Comparison of ENCODE assay signal across 8 mouse cellular contexts in genomic region chr1:189028267-189028666, GRCm38 (mm10). TPM values are rescaled to one million over a fixed set of nuclear protein-coding genes. Genes with fewer than 3 reads are reported as not detected.
A peak's percentile ranks its signal among the peaks of the same experiment; 100 is the strongest.
DNase-seq lines count a peak whose midpoint lies in the region; ATAC-seq and TF ChIP-seq lines count a peak whose summit lies in the region.

No protein-coding gene starts in this region.

- no peaks in the 10 kb centered on the region for H3K36me3 ChIP-seq in intestine, embryonic 14.5 days (ENCODE audit: control insufficient read depth, insufficient read depth, low read length)
- H3K36me3 ChIP-seq in intestine, embryonic 15.5 days: no peaks in the 10 kb centered on the region
- H3K36me3 ChIP-seq in neural tube, embryonic 15.5 days: no peaks in the 10 kb centered on the region

- ATAC-seq in intestine, embryonic 14.5 days (replicated peaks; ENCODE audit: low FRiP score, low TSS enrichment, low read depth): no peak
- no peak for ATAC-seq in intestine, embryonic 15.5 days
- ATAC-seq in neural tube, embryonic 15.5 days (ENCODE audit: low FRiP score): no peak
- no peak for ATAC-seq in megakaryocyte, adult 5-6 weeks (ENCODE audit: poor library complexity, severe bottlenecking)

- H3K9ac ChIP-seq in intestine, embryonic 14.5 days (ENCODE audit: low read length): no peak overlapping the region
- no peak overlapping the region for H3K9ac ChIP-seq in intestine, embryonic 15.5 days
- H3K9ac ChIP-seq in neural tube, embryonic 15.5 days (replicated peaks): no peak overlapping the region

- no peaks in the 10 kb centered on the region for H3K9me3 ChIP-seq in intestine, embryonic 14.5 days (ENCODE audit: control insufficient read depth, low read length)
- H3K9me3 ChIP-seq in intestine, embryonic 15.5 days: no peaks in the 10 kb centered on the region
- no peaks in the 10 kb centered on the region for H3K9me3 ChIP-seq in neural tube, embryonic 15.5 days (replicated peaks)

- H3K27me3 ChIP-seq in intestine, embryonic 14.5 days (replicated peaks; ENCODE audit: control insufficient read depth, insufficient read depth, low read length): no peaks in the 10 kb centered on the region
- H3K27me3 ChIP-seq in intestine, embryonic 15.5 days (replicated peaks): no peaks in the 10 kb centered on the region
- no peaks in the 10 kb centered on the region; the same call in 1 of the 2 replicates for H3K27me3 ChIP-seq in neural tube, embryonic 15.5 days (replicated peaks)

- no peaks in the 10 kb centered on the region for H3K4me1 ChIP-seq in intestine, embryonic 14.5 days (replicated peaks; ENCODE audit: control insufficient read depth, insufficient read depth, low read length)
- H3K4me1 ChIP-seq in intestine, embryonic 15.5 days (replicated peaks): no peaks in the 10 kb centered on the region
- no peaks in the 10 kb centered on the region for H3K4me1 ChIP-seq in neural tube, embryonic 15.5 days

- DNase-seq in intestine, embryonic 14.5 days (ENCODE audit: low spot score): peak; percentile 69
- DNase-seq in neural tube, embryonic 10.5 days (ENCODE audit: extremely low spot score, low spot score): peak; percentile 27
- DNase-seq in brain, embryonic 14.5 days (ENCODE audit: low read depth): peak; percentile 57
- DNase-seq in mesoderm, embryonic 11.5 days (ENCODE audit: low read depth, low spot score): peak; percentile 30
- no peak for DNase-seq in natural killer cell, adult 2 months (ENCODE audit: low spot score in 2 of 2)

- WGBS in intestine, embryonic 14.5 days: 49% methylated on average over 1 of the region's 1 CpGs
- 50% methylated on average over 1 of the region's 1 CpGs for WGBS in intestine, embryonic 15.5 days
- 56% methylated on average over 1 of the region's 1 CpGs for WGBS in neural tube, embryonic 15.5 days

- no peak overlapping the region for H3K27ac ChIP-seq in intestine, embryonic 14.5 days (ENCODE audit: low read depth)
- H3K27ac ChIP-seq in intestine, embryonic 15.5 days: no peak overlapping the region
- no peak overlapping the region for H3K27ac ChIP-seq in neural tube, embryonic 15.5 days (replicated peaks)

- H3K4me2 ChIP-seq in intestine, embryonic 14.5 days (ENCODE audit: low read length): no peak overlapping the region
- no peak overlapping the region for H3K4me2 ChIP-seq in intestine, embryonic 15.5 days (replicated peaks)
- H3K4me2 ChIP-seq in neural tube, embryonic 15.5 days: no peak overlapping the region

- H3K4me3 ChIP-seq in intestine, embryonic 14.5 days (ENCODE audit: low read depth, low read length): no peak overlapping the region
- no peak overlapping the region for H3K4me3 ChIP-seq in intestine, embryonic 15.5 days (replicated peaks)
- no peak overlapping the region for H3K4me3 ChIP-seq in neural tube, embryonic 15.5 days (replicated peaks)

- TF ChIP-seq CTCF in brain, embryonic 14.5 days (IDR thresholded peaks at IDR 0.05; ENCODE audit: borderline replicate concordance, extremely low read depth, insufficient read depth, insufficient read length): peak; percentile 66; the same call in 1 of the 2 replicates

- no peak for TF ChIP-seq POLR2A in brain, embryonic 14.5 days (IDR thresholded peaks at IDR 0.05; ENCODE audit: borderline replicate concordance, extremely low read depth, insufficient read depth, insufficient read length, poor library complexity, severe bottlenecking)

RNA-seq across cellular contexts. Expression of gene Kctd3, which starts 20.6 kb away (rescaled TPM):
- 36.4 and 37.6 TPM in 2 replicates for polyA plus RNA-seq in intestine, embryonic 14.5 days (2014; fragmentation: Nextera tagmentation; extraction: Ambion mirVana)
- polyA plus RNA-seq in intestine, embryonic 15.5 days (2015; fragmentation: Nextera tagmentation; extraction: Ambion mirVana): 25.7 and 25.9 TPM in 2 replicates
- 48.9 and 49.8 TPM in 2 replicates for polyA plus RNA-seq in neural tube, embryonic 15.5 days (2015; fragmentation: Nextera tagmentation; extraction: Ambion mirVana)
- polyA plus RNA-seq in brain, embryonic 14.5 days (2012; rRNA removed): 92.3 and 97.5 TPM in 2 replicates
- 6.2 and 7.5 TPM in 2 replicates for total RNA-seq in megakaryocyte, adult 5-6 weeks (2015)
- total RNA-seq in megakaryocyte, adult 5-6 weeks (2017): 8.3 and 17.5 TPM in 2 replicates

Comparison
In these comparisons a context has a peak if more than half of its experiments do, and no peak if none do; other contexts are left out.
1. DNase-seq: peak in intestine, embryonic 14.5 days (single experiment), neural tube, embryonic 10.5 days (single experiment), brain, embryonic 14.5 days (single experiment) and mesoderm, embryonic 11.5 days (single experiment); none in natural killer cell, adult 2 months (0 of 2).